Mouse (Mus musculus) heart, postnatal 0 days (tissue): ENCODE results near the gene Rbak. TPM values are rescaled to one million over a fixed set of nuclear protein-coding genes. Genes with fewer than 3 reads are reported as not detected.

Experiments
- ATAC-seq: fragments of 200-750 bp; cut with Nextera tagmentation; 2 replicates; pipeline ENCODE4 v1.8.0; 2017; ENCODE audit warnings: low read depth, moderate number of reproducible peaks, moderate library complexity; ENCODE audit not compliant: insufficient read depth
- DNase-seq: peaks from one replicate; pipeline ENCODE4 v3.0.0-alpha.2; 2016; ENCODE audit warnings: low spot score
- H3K27ac ChIP-seq: fragments of 300-500 bp; sonication (generic); 2 replicates; pipeline ENCODE4 v1.5.1; 2014; ENCODE audit warnings: low read depth, mild to moderate bottlenecking
- H3K27me3 ChIP-seq: fragments of 300-500 bp; sonication (generic); 2 replicates; pipeline ENCODE4 v1.6.1; 2014; ENCODE audit warnings: low read length, mixed read lengths; ENCODE audit not compliant: control insufficient read depth, insufficient read depth
- H3K36me3 ChIP-seq: fragments of 300-500 bp; sonication (generic); replicated peaks from 2 replicates; pipeline ENCODE4 v1.6.1; 2014; ENCODE audit warnings: low read length, mixed read lengths; ENCODE audit not compliant: control insufficient read depth, insufficient read depth
- H3K4me1 ChIP-seq: fragments of 300-500 bp; sonication (generic); 2 replicates; pipeline ENCODE4 v1.6.1; 2014; ENCODE audit warnings: antibody characterized with exemption; ENCODE audit not compliant: control insufficient read depth, insufficient read depth
- H3K4me2 ChIP-seq: fragments of 300-500 bp; sonication (generic); 2 replicates; pipeline ENCODE4 v1.6.1; 2014; ENCODE audit warnings: low read depth, mild to moderate bottlenecking, low read length, moderate library complexity
- H3K4me3 ChIP-seq: fragments of 300-500 bp; sonication (generic); 2 replicates; pipeline ENCODE4 v1.5.1; 2014; ENCODE audit warnings: low read depth, low read length
- H3K9ac ChIP-seq: fragments of 300-500 bp; sonication (generic); replicated peaks from 2 replicates; pipeline ENCODE4 v1.6.1; 2014; ENCODE audit warnings: low read depth, low read length, mixed read lengths
- H3K9me3 ChIP-seq: fragments of 300-500 bp; sonication (generic); replicated peaks from 2 replicates; pipeline ENCODE4 v1.6.1; 2016; ENCODE audit warnings: low read length; ENCODE audit not compliant: control insufficient read depth
- CTCF ChIP-seq: IDR thresholded peaks from 2 replicates; pipeline ENCODE4 v1.5.1; 2016; ENCODE audit warnings: antibody characterized with exemption, control low read depth, low read depth
- EP300 ChIP-seq: IDR thresholded peaks from 2 replicates; pipeline ENCODE4 v1.6.1; 2016; ENCODE audit warnings: antibody characterized with exemption, low read depth
- WGBS: fragments of 180-500 bp; shearing (Covaris S2); extraction: QIAGEN DNeasy Blood & Tissue Kit; methylation state at CpG from one replicate; pipeline ENCODE4 v1.1.7; 2014; 5-methylcytosine and 5-hydroxymethylcytosine counted together
- polyA plus RNA-seq: library from polyadenylated mRNA; unstranded; fragments of >200 nt; fragmentation: Nextera tagmentation; extraction: Ambion mirVana; gene quantifications from 2 replicates; pipeline ENCODE4 v1.2.1, GENCODE M21; 2015
- total RNA-seq: library from RNA; depleted of rRNA; stranded (reverse); fragments of >200 nt; gene quantifications from 2 replicates; pipeline ENCODE4 v1.2.3, GENCODE M21; 2014; ENCODE audit warnings: low replicate concordance

The Rbak gene
- total and polyA plus RNA-seq, 2 experiments from 2014 or later: 2.5 to 5.2 TPM

GRCm38 (mm10) chr5:143179179-143179578 is 1.4 kb downstream of the Rbak start:
- ATAC-seq (no peak), DNase-seq (peak; percentile 36)
- TF ChIP-seq CTCF (peak; percentile 35), EP300 (no peak)
- Histone ChIP-seq H3K4me3 (peak overlapping the region; percentile 89; the same call in 1 of the 2 replicates), H3K36me3 (peaks cover 42% of the 10 kb centered on the region), H3K9ac (no peak overlapping the region), H3K27ac (no peak overlapping the region), H3K9me3 (0 out of 2 replicates have a peak, but pooled peaks cover 6% of the 10 kb centered on the region), H3K4me2 (peak overlapping the region; percentile 99; the same call in 1 of the 2 replicates), H3K27me3 (no peaks in the 10 kb centered on the region), H3K4me1 (0 out of 2 replicates have a peak, but pooled peaks cover 9% of the 10 kb centered on the region)
- 35% methylated on average over 6 of the region's 6 CpGs for WGBS

DNA sequence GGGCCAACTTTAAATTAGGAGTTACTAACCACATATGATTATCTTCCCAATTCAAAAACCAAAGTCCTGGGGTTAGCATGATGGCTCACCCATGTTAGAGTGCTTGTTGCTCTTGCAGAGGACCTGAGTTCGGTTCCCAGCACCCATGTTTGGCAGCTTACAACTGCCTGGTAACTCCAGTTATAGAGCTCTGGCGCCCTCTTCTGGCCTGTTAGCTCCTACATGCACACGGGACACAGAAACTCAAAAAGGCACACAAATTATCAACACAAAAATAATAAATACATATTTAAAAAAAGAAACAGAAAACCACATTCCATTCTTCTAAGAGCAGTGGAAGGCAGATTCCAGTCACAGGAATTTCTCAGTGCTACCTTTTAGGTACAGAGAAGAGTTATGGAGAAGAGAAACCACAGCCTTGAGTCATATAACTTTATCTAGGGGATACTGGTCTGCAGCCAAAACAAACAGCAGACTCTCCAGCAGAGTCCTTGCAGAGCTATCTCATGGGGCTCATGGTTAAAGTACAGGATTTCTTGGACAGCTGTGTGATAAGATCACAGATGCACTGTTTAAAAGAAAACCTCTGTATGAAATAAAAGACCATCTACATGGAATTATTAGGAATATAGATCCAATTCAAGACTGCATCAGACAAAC is 2.9 kb downstream of the Rbak start:
- WGBS: 86% methylated on average over 3 of the region's 3 CpGs
- ATAC-seq: no peak
- no peak for TF ChIP-seq CTCF
- no peak for TF ChIP-seq EP300

GRCm38 (mm10) chr5:143175970-143176369 is 4.6 kb downstream of the Rbak start:
- TF ChIP-seq CTCF (no peak), EP300 (no peak)
- 93% methylated on average over 4 of the region's 4 CpGs for WGBS
- Histone ChIP-seq H3K4me1 (0 out of 2 replicates have a peak, but pooled peaks cover 9% of the 10 kb centered on the region), H3K36me3 (peaks cover 73% of the 10 kb centered on the region), H3K4me2 (no peak overlapping the region), H3K4me3 (no peak overlapping the region), H3K27ac (no peak overlapping the region), H3K9ac (no peak overlapping the region), H3K27me3 (no peaks in the 10 kb centered on the region), H3K9me3 (peaks cover 12% of the 10 kb centered on the region)
- no peak for DNase-seq
- no peak for ATAC-seq

More for the DNA sequence above, 2.9 kb downstream of the Rbak start:
- Histone ChIP-seq H3K4me2 (no peak overlapping the region), H3K9ac (no peak overlapping the region), H3K27ac (no peak overlapping the region), H3K9me3 (peaks cover 12% of the 10 kb centered on the region), H3K36me3 (peaks cover 57% of the 10 kb centered on the region), H3K4me1 (0 out of 2 replicates have a peak, but pooled peaks cover 9% of the 10 kb centered on the region), H3K4me3 (no peak overlapping the region), H3K27me3 (no peaks in the 10 kb centered on the region)
- DNase-seq: no peak

DNA sequence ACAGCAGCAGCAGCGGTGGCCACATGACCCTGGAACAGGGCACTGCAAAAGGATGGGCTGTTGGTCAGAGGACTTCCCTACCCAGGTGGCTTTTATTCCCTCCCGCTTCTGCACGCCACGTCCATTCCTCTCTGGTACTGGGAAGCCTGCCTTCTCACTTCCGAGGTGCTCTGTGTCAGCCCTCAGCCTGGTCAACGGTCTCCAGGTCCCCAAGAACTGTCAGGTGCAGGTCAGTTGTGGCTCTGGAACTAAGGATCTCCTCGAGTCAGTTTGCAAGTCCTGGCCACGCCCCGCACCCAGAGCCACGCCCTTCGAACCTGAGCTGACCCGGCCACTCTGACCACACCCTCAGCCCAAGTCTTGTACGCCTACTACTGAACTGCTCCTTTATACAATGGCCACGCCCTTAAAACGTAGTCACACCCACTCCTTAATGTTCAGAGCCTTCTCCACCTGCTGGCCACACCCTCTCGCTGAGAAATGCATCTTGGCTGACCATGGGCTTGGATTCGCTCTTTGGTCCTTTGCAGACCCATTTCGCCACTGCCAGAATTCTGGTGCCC is 15.0 kb downstream of the Rbak start:
- no peaks in the 10 kb centered on the region for H3K4me1 ChIP-seq
- H3K27me3 ChIP-seq: no peaks in the 10 kb centered on the region
- DNase-seq: no peak
- no peaks in the 10 kb centered on the region for H3K36me3 ChIP-seq
- WGBS: 17% methylated on average over 18 of the region's 18 CpGs
- no peak for TF ChIP-seq EP300
- TF ChIP-seq CTCF: no peak
- no peak overlapping the region for H3K9ac ChIP-seq
- H3K27ac ChIP-seq: no peak overlapping the region
- no peak overlapping the region for H3K4me3 ChIP-seq
- ATAC-seq: no peak
- no peaks in the 10 kb centered on the region for H3K9me3 ChIP-seq
- H3K4me2 ChIP-seq: no peak overlapping the region; the same call in 1 of the 2 replicates

- H3K27ac ChIP-seq: no peak overlapping the region
- DNase-seq: no peak
- 84% methylated on average over 3 of the region's 3 CpGs for WGBS
- TF ChIP-seq EP300 (no peak), CTCF (no peak)
- H3K27me3 ChIP-seq: peaks cover 29% of the 10 kb centered on the region; the same call in 1 of the 2 replicates
- H3K9ac ChIP-seq: no peak overlapping the region
- no peak overlapping the region for H3K4me3 ChIP-seq
- no peaks in the 10 kb centered on the region for H3K9me3 ChIP-seq
- no peaks in the 10 kb centered on the region for H3K4me1 ChIP-seq
- no peak for ATAC-seq
- H3K4me2 ChIP-seq: no peak overlapping the region
- H3K36me3 ChIP-seq: no peaks in the 10 kb centered on the region
Observed at GRCm38 (mm10) chr5:143155534-143155933, 25.0 kb downstream of the Rbak start.
